Mouse (Mus musculus) urinary bladder, adult 2 months (tissue): Measurements from ENCODE around the gene Parvb. TPM values are rescaled to one million over a fixed set of nuclear protein-coding genes. Genes with fewer than 3 reads are reported as not detected.

Experiments
- DNase-seq: peaks from one replicate; pipeline ENCODE4 v3.0.0; 2022; ENCODE audit warnings: low spot score
- polyA plus RNA-seq: library from polyadenylated mRNA; depleted of rRNA; stranded (reverse); fragments of >200 nt; gene quantifications from 2 replicates; pipeline ENCODE4 v1.2.3, GENCODE M21; 2012

Parvb gene
- polyA plus RNA-seq, 1 experiment: 5.7 TPM

GRCm38 (mm10) chr15:84217969-84218782 lies 13.7 kb upstream of the Parvb start:
- DNase-seq: no peak

DNA sequence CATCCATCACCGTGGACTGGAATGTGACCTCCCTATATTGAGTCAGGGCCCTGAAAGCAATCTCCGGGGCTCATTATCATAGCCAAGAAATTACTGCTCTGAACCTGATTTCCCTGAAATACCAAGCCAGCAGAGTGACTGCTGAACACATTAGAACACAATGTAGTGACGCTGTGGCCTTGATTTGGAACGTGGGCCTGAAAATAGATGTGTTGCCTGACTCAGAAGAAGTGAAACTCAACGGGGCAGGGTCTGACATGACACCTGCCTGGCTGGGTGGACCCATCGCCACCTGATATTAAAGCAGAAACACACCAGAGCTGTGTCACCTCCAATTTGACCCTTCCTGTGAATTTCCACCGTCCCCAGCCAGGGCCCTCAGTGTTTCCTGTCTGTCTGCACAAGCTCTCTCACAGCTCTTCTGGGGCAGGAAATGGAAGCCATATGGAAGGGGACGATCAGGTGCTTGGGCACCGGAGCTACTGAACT lies 13.0 kb upstream of the Parvb start:
- no peak for DNase-seq

GRCm38 (mm10) chr15:84221539-84221938 lies 10.3 kb upstream of the Parvb start:
- DNase-seq: no peak

DNA sequence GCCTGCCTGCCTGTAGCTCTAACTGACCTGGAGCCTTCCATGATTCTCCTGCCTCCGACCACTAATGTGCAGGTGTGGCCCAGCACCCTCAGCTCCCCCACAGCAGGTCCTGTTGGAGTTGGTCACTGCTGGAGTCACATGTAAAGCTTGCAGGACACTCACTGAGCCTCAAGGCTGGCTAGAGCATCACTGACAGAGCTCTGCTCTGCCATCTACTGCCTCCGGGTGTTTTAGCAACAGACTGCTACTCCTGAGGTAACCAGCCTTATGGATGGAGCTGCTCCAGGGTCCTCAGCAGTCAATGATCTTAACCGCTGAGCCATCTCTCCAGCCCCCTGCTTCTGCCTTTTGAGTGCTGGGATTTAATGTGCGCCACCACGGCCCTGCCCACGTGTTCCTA lies 8.4 kb upstream of the Parvb start:
- DNase-seq: no peak

DNA sequence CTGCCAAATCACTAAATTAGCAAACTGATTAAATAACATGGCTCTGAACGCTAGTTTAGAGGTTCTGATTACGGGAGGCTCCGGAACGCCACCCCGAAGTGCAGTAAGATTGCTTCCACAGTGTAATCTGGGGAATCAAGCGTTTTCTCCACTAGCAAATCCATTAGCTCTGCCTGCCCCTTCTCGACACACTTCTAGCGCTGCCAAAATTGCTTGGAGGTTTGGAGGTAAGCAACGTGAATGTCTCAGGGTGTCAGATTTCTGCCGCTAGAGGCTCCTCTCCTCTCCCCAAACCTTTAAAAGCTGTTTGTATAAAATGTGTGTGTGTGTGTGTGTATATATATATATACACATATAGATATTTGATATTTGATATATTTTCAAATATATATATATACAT lies 7.1 kb upstream of the Parvb start:
- no peak for DNase-seq

DNA sequence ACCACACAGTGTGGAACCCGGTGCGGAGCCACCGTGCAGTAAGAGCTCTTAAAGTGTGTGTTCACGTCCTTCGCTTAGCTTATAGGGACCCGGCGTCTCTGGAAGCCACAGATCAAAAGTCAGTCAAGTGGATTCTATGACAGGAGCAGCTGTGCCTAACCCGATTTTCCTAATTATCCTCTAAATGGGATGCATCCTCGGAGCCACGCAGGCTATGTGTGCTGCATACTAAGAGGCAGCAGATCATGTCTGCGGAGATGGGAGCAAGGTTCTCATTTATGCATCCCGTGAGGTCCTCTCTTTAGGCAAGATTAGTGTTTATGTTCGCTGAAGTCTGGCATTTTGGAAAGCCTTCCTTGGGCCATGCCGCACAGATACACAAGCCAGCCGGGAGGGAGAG lies 4.9 kb upstream of the Parvb start:
- no peak for DNase-seq

GRCm38 (mm10) chr15:84230661-84231060 lies 1.2 kb upstream of the Parvb start:
- DNase-seq: no peak

DNA sequence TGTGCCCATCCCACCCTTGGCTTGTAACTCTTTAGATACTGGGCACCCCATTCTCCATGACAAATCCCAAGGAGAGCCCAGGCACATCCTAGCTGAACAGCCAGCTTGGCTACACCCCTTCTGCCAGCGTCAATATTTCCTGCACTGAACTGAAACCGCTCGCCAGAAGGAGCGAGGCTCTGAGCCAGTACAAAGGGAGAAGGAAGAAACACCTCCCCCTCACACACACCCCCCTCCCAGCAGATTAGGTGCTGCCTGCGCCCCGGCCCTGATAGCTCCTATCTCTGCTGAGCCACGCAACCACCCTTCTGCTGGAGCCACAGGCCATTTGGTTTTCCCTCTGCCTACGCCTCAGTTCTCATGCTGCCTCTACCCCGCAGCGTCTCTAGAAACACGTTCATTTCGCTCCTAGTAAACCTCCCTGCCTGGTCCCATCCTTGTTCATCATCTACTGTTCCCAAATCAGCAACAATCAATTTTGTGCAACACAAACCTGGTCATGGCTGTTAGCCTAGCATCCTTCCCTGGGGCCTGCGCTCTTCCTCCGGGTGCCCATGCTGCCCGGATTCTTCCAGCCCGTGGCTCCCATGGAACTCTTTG lies 630 bp upstream of the Parvb start:
- no peak for DNase-seq

DNA sequence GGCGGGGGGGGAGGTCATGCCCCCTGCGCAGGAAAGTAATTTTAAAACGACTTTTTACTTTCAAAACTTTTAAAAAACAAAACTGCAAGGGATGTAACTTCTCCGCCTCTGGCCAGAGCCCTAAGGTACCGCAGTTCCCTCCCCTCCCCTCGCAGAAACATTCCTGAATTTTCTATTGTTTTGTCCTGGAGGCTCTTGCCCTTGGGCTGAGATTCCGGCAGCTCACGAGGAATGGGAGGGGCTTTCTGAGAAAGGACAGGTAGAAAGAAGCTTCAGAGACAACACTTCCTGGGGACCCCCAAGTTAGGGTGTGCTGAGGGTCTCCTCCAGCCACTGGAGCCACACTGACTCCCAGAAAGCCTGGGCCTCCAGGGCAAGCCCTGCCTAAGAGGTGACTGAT lies 766 bp downstream of the Parvb start:
- DNase-seq: no peak

- DNase-seq: no peak
Observed at GRCm38 (mm10) chr15:84234794-84235581, 3.1 kb downstream of the Parvb start.

GRCm38 (mm10) chr15:84235646-84236045 lies 3.8 kb downstream of the Parvb start:
- no peak for DNase-seq

GRCm38 (mm10) chr15:84238552-84238951 lies 6.7 kb downstream of the Parvb start:
- DNase-seq: no peak

- no peak for DNase-seq
Observed at GRCm38 (mm10) chr15:84238991-84239401, 7.2 kb downstream of the Parvb start.

GRCm38 (mm10) chr15:84241520-84241919 lies 9.7 kb downstream of the Parvb start:
- no peak for DNase-seq

DNA sequence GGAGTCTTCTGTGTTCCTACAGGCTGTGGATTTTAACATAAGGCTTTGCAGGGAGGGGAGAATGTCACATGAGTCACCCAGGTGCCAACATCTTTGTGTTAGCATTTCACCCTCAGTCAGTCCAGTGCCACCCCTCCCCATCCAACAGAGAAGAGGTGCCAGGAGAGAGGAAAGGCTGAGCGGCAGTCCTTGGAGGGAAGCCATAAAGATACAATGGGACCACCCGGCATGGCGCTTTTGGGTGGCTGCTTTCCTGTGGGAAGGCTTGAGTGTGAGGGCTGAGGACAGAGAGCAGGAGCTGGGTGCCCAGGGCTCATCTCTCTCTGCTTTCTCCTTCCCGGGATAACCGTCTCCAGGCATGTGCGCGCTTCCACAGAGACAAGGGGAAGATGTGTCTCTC lies 13.3 kb downstream of the Parvb start:
- DNase-seq: no peak

GRCm38 (mm10) chr15:84246195-84246594 lies 14.4 kb downstream of the Parvb start:
- no peak for DNase-seq

- DNase-seq: no peak
Observed at GRCm38 (mm10) chr15:84247309-84247708, 15.5 kb downstream of the Parvb start.

GRCm38 (mm10) chr15:84251227-84251626 lies 19.4 kb downstream of the Parvb start:
- DNase-seq: no peak

GRCm38 (mm10) chr15:84252645-84253044 lies 20.8 kb downstream of the Parvb start:
- DNase-seq: no peak

DNA sequence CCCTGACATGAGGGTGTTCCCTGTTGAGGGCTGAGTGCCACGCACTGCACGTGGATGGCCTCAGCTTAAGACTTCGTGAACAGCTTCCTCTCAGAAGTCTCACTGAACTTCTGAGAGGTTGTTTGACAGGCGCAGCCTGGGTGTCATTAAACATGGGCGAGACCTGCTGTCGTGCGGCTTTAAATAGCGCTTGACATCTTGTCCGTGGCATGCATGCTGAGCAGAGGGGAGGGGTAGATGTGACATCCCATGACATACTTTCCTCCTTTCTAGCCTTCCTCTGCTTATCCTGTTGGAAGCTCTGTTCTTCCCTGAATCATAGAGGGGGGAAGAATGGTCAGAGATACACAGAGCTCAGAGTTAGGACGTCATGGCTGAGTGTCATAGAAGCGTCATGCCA lies 21.9 kb downstream of the Parvb start:
- no peak for DNase-seq

GRCm38 (mm10) chr15:84254387-84254786 lies 22.5 kb downstream of the Parvb start:
- no peak for DNase-seq

DNA sequence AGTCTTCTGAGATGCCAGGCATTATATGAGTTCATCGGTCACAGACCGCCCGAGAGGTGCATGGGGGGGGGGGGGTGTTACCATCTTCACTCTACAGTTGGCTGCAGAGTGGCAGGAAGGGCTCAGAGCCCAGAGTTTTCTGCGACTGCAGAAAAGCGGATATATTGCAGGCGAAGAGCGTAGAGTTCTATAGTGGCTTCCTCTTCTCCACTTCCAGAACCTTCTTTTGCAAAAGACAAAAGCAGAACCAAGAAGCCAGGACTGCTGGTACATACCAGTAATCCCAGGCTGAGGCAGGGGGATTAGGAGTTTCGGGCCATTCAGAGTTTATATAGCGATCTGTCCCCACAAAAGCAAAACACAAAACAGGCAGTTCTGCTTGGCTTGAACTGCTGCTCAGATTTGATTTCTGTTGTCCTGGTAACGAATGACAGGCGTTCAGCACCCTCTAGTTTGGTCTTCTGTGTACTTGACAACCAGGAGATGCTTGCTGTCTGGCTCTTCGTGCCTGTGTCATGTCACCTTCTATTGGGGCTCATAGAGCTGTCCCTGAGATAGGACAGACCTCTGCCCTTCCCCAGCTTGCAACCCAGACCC lies 24.5 kb downstream of the Parvb start:
- no peak for DNase-seq
